Mouse (Mus musculus): ENCODE data around the gene Cntln. TPM values are rescaled to one million over a fixed set of nuclear protein-coding genes. Genes with fewer than 3 reads are reported as not detected.
A peak's percentile ranks its signal among the peaks of the same experiment; 100 is the strongest.

Cntln gene
- total RNA-seq, 2 experiments from 2014 or later, result 23.6 to 24.4 TPM

GRCm38 (mm10) chr4:85049933-85050553, 165.9 kb downstream of the Cntln start:
- DNase-seq (ENCODE audit: low spot score in 2 of 2), result no peak

- no peak for DNase-seq (ENCODE audit: low spot score in 2 of 2)
These were observed 170.5 kb downstream of the Cntln start for GRCm38 (mm10) chr4:85054616-85055015.

GRCm38 (mm10) chr4:85059598-85059997, 175.5 kb downstream of the Cntln start:
- DNase-seq (ENCODE audit: low spot score in 2 of 2), result no peak

- no peak for DNase-seq (ENCODE audit: low spot score in 2 of 2)
These were observed 177.6 kb downstream of the Cntln start for GRCm38 (mm10) chr4:85061676-85062075.

GRCm38 (mm10) chr4:85096033-85096432, 211.9 kb downstream of the Cntln start:
- DNase-seq (ENCODE audit: low spot score in 2 of 2), result no peak

GRCm38 (mm10) chr4:85096682-85097081, 212.6 kb downstream of the Cntln start:
- DNase-seq (ENCODE audit: low spot score in 2 of 2), result no peak

GRCm38 (mm10) chr4:85102168-85102567, 218.1 kb downstream of the Cntln start:
- DNase-seq (ENCODE audit: low spot score in 2 of 2), result no peak

GRCm38 (mm10) chr4:85106416-85106815, 222.3 kb downstream of the Cntln start:
- no peak for DNase-seq (ENCODE audit: low spot score in 2 of 2)

- DNase-seq (ENCODE audit: low spot score in 2 of 2), result no peak
These were observed 222.9 kb downstream of the Cntln start for GRCm38 (mm10) chr4:85106961-85107360.

GRCm38 (mm10) chr4:85120271-85120670, 236.2 kb downstream of the Cntln start:
- no peak for DNase-seq (ENCODE audit: low spot score in 2 of 2)

GRCm38 (mm10) chr4:85149726-85150125, 265.6 kb downstream of the Cntln start:
- DNase-seq (ENCODE audit: low spot score in 2 of 2), result no peak

- no peak for DNase-seq (ENCODE audit: low spot score in 2 of 2)
These were observed 267.8 kb downstream of the Cntln start for GRCm38 (mm10) chr4:85151881-85152280.

GRCm38 (mm10) chr4:85154361-85154760, 270.3 kb downstream of the Cntln start:
- no peak for DNase-seq (ENCODE audit: low spot score in 2 of 2)

GRCm38 (mm10) chr4:85161156-85161555, 277.0 kb downstream of the Cntln start:
- DNase-seq (ENCODE audit: low spot score in 2 of 2), result no peak

GRCm38 (mm10) chr4:85162468-85163312, 278.6 kb downstream of the Cntln start:
- DNase-seq (ENCODE audit: low spot score in 2 of 2), result peak in 1 of 2 experiments; percentile 7

GRCm38 (mm10) chr4:85163313-85163615, 279.2 kb downstream of the Cntln start:
- DNase-seq (ENCODE audit: low spot score in 2 of 2), result no peak

- no peak for DNase-seq (ENCODE audit: low spot score in 2 of 2)
These were observed 283.9 kb downstream of the Cntln start for GRCm38 (mm10) chr4:85168001-85168400.

GRCm38 (mm10) chr4:85175466-85175865, 291.4 kb downstream of the Cntln start:
- DNase-seq (ENCODE audit: low spot score in 2 of 2), result no peak

- DNase-seq (ENCODE audit: low spot score in 2 of 2), result no peak
These were observed 294.4 kb downstream of the Cntln start for GRCm38 (mm10) chr4:85178394-85179051.
